Mouse (Mus musculus): ENCODE data around the gene Tiprl. TPM values are rescaled to one million over a fixed set of nuclear protein-coding genes. Genes with fewer than 3 reads are reported as not detected.

Gene Tiprl
- polyA plus RNA-seq, 1 experiment from 2014 or later = 100 TPM

GRCm38 (mm10) chr1:165183400-165183799, 53.4 kb downstream of the Tiprl start:
- no peak overlapping the region for H3K27ac ChIP-seq (replicated peaks; ENCODE audit: low read depth, low read length)
- no peak overlapping the region for H3K4me3 ChIP-seq (ENCODE audit: low read depth, low read length)
- H3K27me3 ChIP-seq (ENCODE audit: control insufficient read depth, insufficient read depth, low read length) = no peaks in the 10 kb centered on the region
- no peaks in the 10 kb centered on the region for H3K4me1 ChIP-seq (ENCODE audit: control insufficient read depth, insufficient read depth, low read length)
- DNase-seq (ENCODE audit: low spot score) = no peak
- no peak overlapping the region for H3K9ac ChIP-seq (ENCODE audit: low read length)
- H3K36me3 ChIP-seq (ENCODE audit: control insufficient read depth, insufficient read depth, low read length) = 0 out of 2 replicates have a peak, but pooled peaks cover 3% of the 10 kb centered on the region
- no peaks in the 10 kb centered on the region for H3K9me3 ChIP-seq (ENCODE audit: control insufficient read depth, low read length)
- ATAC-seq (ENCODE audit: insufficient number of reproducible peaks, low FRiP score, low TSS enrichment, low read depth) = no peak
- H3K4me2 ChIP-seq (ENCODE audit: low read depth, severe bottlenecking) = no peak overlapping the region
- WGBS = 81% methylated on average over 6 of the region's 6 CpGs

- ATAC-seq (ENCODE audit: insufficient number of reproducible peaks, low FRiP score, low TSS enrichment, low read depth) = no peak
- WGBS = 85% methylated on average over 5 of the region's 5 CpGs
- H3K4me2 ChIP-seq (ENCODE audit: low read depth, severe bottlenecking) = no peak overlapping the region
- H3K27ac ChIP-seq (replicated peaks; ENCODE audit: low read depth, low read length) = no peak overlapping the region
- H3K4me1 ChIP-seq (ENCODE audit: control insufficient read depth, insufficient read depth, low read length) = no peaks in the 10 kb centered on the region
- H3K27me3 ChIP-seq (ENCODE audit: control insufficient read depth, insufficient read depth, low read length) = no peaks in the 10 kb centered on the region
- DNase-seq (ENCODE audit: low spot score) = no peak
- no peaks in the 10 kb centered on the region for H3K9me3 ChIP-seq (ENCODE audit: control insufficient read depth, low read length)
- H3K36me3 ChIP-seq (ENCODE audit: control insufficient read depth, insufficient read depth, low read length) = 0 out of 2 replicates have a peak, but pooled peaks cover 3% of the 10 kb centered on the region
- no peak overlapping the region for H3K9ac ChIP-seq (ENCODE audit: low read length)
- no peak overlapping the region for H3K4me3 ChIP-seq (ENCODE audit: low read depth, low read length)
Measured at GRCm38 (mm10) chr1:165179321-165179720, 57.5 kb downstream of the Tiprl start.

- Histone ChIP-seq H3K9me3 (ENCODE audit: control insufficient read depth, low read length) (no peaks in the 10 kb centered on the region), H3K27ac (replicated peaks; ENCODE audit: low read depth, low read length) (no peak overlapping the region), H3K4me2 (ENCODE audit: low read depth, severe bottlenecking) (no peak overlapping the region), H3K27me3 (ENCODE audit: control insufficient read depth, insufficient read depth, low read length) (no peaks in the 10 kb centered on the region), H3K4me1 (ENCODE audit: control insufficient read depth, insufficient read depth, low read length) (no peaks in the 10 kb centered on the region), H3K4me3 (ENCODE audit: low read depth, low read length) (no peak overlapping the region), H3K36me3 (ENCODE audit: control insufficient read depth, insufficient read depth, low read length) (0 out of 2 replicates have a peak, but pooled peaks cover 3% of the 10 kb centered on the region), H3K9ac (ENCODE audit: low read length) (no peak overlapping the region)
- ATAC-seq (ENCODE audit: insufficient number of reproducible peaks, low FRiP score, low TSS enrichment, low read depth) (no peak), DNase-seq (ENCODE audit: low spot score) (no peak)
- 87% methylated on average over 6 of the region's 6 CpGs for WGBS
Measured at GRCm38 (mm10) chr1:165178075-165178474, 58.7 kb downstream of the Tiprl start.

GRCm38 (mm10) chr1:165174059-165174616, 62.7 kb downstream of the Tiprl start:
- no peak overlapping the region for H3K9ac ChIP-seq (ENCODE audit: low read length)

GRCm38 (mm10) chr1:165171277-165171676, 65.5 kb downstream of the Tiprl start:
- H3K9ac ChIP-seq (ENCODE audit: low read length) = no peak overlapping the region
- H3K9me3 ChIP-seq (ENCODE audit: control insufficient read depth, low read length) = no peaks in the 10 kb centered on the region
- H3K27me3 ChIP-seq (ENCODE audit: control insufficient read depth, insufficient read depth, low read length) = no peaks in the 10 kb centered on the region
- no peak overlapping the region for H3K4me3 ChIP-seq (ENCODE audit: low read depth, low read length)
- ATAC-seq (ENCODE audit: insufficient number of reproducible peaks, low FRiP score, low TSS enrichment, low read depth) (no peak), DNase-seq (ENCODE audit: low spot score) (no peak)
- H3K27ac ChIP-seq (replicated peaks; ENCODE audit: low read depth, low read length) = no peak overlapping the region
- H3K4me2 ChIP-seq (ENCODE audit: low read depth, severe bottlenecking) = no peak overlapping the region
- WGBS = 89% methylated on average over 7 of the region's 8 CpGs
- H3K4me1 ChIP-seq (ENCODE audit: control insufficient read depth, insufficient read depth, low read length) = no peaks in the 10 kb centered on the region
- H3K36me3 ChIP-seq (ENCODE audit: control insufficient read depth, insufficient read depth, low read length) = no peaks in the 10 kb centered on the region

More at GRCm38 (mm10) chr1:165174059-165174616, 62.7 kb downstream of the Tiprl start:
- 76% methylated on average over 6 of the region's 9 CpGs for WGBS
- no peaks in the 10 kb centered on the region for H3K4me1 ChIP-seq (ENCODE audit: control insufficient read depth, insufficient read depth, low read length)
- ATAC-seq (ENCODE audit: insufficient number of reproducible peaks, low FRiP score, low TSS enrichment, low read depth) = no peak
- no peak overlapping the region for H3K27ac ChIP-seq (replicated peaks; ENCODE audit: low read depth, low read length)
- 0 out of 2 replicates have a peak, but pooled peaks cover 3% of the 10 kb centered on the region for H3K36me3 ChIP-seq (ENCODE audit: control insufficient read depth, insufficient read depth, low read length)
- H3K27me3 ChIP-seq (ENCODE audit: control insufficient read depth, insufficient read depth, low read length) = no peaks in the 10 kb centered on the region
- H3K9me3 ChIP-seq (ENCODE audit: control insufficient read depth, low read length) = no peaks in the 10 kb centered on the region
- H3K4me2 ChIP-seq (ENCODE audit: low read depth, severe bottlenecking) = no peak overlapping the region
- DNase-seq (ENCODE audit: low spot score) = no peak
- no peak overlapping the region for H3K4me3 ChIP-seq (ENCODE audit: low read depth, low read length)

GRCm38 (mm10) chr1:165170157-165170556, 66.6 kb downstream of the Tiprl start:
- Histone ChIP-seq H3K27ac (replicated peaks; ENCODE audit: low read depth, low read length) (no peak overlapping the region), H3K27me3 (ENCODE audit: control insufficient read depth, insufficient read depth, low read length) (no peaks in the 10 kb centered on the region), H3K4me2 (ENCODE audit: low read depth, severe bottlenecking) (no peak overlapping the region), H3K4me3 (ENCODE audit: low read depth, low read length) (no peak overlapping the region), H3K4me1 (ENCODE audit: control insufficient read depth, insufficient read depth, low read length) (no peaks in the 10 kb centered on the region), H3K36me3 (ENCODE audit: control insufficient read depth, insufficient read depth, low read length) (no peaks in the 10 kb centered on the region), H3K9ac (ENCODE audit: low read length) (no peak overlapping the region), H3K9me3 (ENCODE audit: control insufficient read depth, low read length) (no peaks in the 10 kb centered on the region)
- 83% methylated on average over 5 of the region's 5 CpGs for WGBS
- DNase-seq (ENCODE audit: low spot score) = no peak
- ATAC-seq (ENCODE audit: insufficient number of reproducible peaks, low FRiP score, low TSS enrichment, low read depth) = no peak

- Histone ChIP-seq H3K27me3 (ENCODE audit: control insufficient read depth, insufficient read depth, low read length) (no peaks in the 10 kb centered on the region), H3K9ac (ENCODE audit: low read length) (no peak overlapping the region), H3K36me3 (ENCODE audit: control insufficient read depth, insufficient read depth, low read length) (no peaks in the 10 kb centered on the region), H3K27ac (replicated peaks; ENCODE audit: low read depth, low read length) (no peak overlapping the region), H3K4me1 (ENCODE audit: control insufficient read depth, insufficient read depth, low read length) (no peaks in the 10 kb centered on the region), H3K9me3 (ENCODE audit: control insufficient read depth, low read length) (no peaks in the 10 kb centered on the region), H3K4me2 (ENCODE audit: low read depth, severe bottlenecking) (no peak overlapping the region), H3K4me3 (ENCODE audit: low read depth, low read length) (no peak overlapping the region)
- 83% methylated on average over 3 of the region's 3 CpGs for WGBS
- no peak for DNase-seq (ENCODE audit: low spot score)
- ATAC-seq (ENCODE audit: insufficient number of reproducible peaks, low FRiP score, low TSS enrichment, low read depth) = no peak
Measured at GRCm38 (mm10) chr1:165169462-165169861, 67.3 kb downstream of the Tiprl start.

- Histone ChIP-seq H3K27ac (replicated peaks; ENCODE audit: low read depth, low read length) (no peak overlapping the region), H3K9me3 (ENCODE audit: control insufficient read depth, low read length) (no peaks in the 10 kb centered on the region), H3K27me3 (ENCODE audit: control insufficient read depth, insufficient read depth, low read length) (no peaks in the 10 kb centered on the region), H3K4me2 (ENCODE audit: low read depth, severe bottlenecking) (no peak overlapping the region), H3K9ac (ENCODE audit: low read length) (no peak overlapping the region), H3K4me3 (ENCODE audit: low read depth, low read length) (no peak overlapping the region), H3K36me3 (ENCODE audit: control insufficient read depth, insufficient read depth, low read length) (no peaks in the 10 kb centered on the region), H3K4me1 (ENCODE audit: control insufficient read depth, insufficient read depth, low read length) (no peaks in the 10 kb centered on the region)
- 69% methylated on average over 6 of the region's 6 CpGs for WGBS
- ATAC-seq (ENCODE audit: insufficient number of reproducible peaks, low FRiP score, low TSS enrichment, low read depth) (no peak), DNase-seq (ENCODE audit: low spot score) (no peak)
Measured at GRCm38 (mm10) chr1:165164920-165165319, 71.9 kb downstream of the Tiprl start.
